Mouse (Mus musculus): ENCODE measurements around the gene Lekr1. TPM values are rescaled to one million over a fixed set of nuclear protein-coding genes. Genes with fewer than 3 reads are reported as not detected.

The Lekr1 gene
- 0.83 TPM for polyA plus RNA-seq (2017; shearing (Covaris generic))

GRCm38 (mm10) chr3:65665977-65666766, at the start of gene Lekr1:
Lekr1 (plus strand) TSS chr3:65666228.

Other genes with a start within 250 kb of the Lekr1 start
- 8.1 TPM for gene Tiparp, start 137.8 kb upstream of the Lekr1 start, polyA plus RNA-seq (2017; shearing (Covaris generic))